Comparison of ENCODE assay signal across 29 mouse cellular contexts in the genomic region with DNA sequence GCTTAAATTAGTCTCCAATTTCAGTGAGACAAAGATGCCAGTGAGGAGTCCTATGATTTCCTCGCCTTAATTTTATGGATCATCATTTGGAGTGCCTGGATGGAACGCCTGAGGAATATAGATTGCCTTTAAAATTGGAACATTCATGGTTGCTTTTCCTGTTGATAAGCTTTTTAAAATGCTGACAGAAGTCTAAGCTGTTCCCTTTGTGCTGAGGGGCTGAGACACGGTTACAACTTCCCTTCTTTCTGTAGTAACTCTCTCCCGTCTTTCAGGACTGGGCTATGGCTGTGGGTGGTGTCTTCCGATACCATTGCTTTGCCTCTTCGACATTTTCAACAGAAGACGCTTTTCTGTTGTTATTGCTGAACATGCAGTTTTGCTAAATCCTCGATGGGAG.
DNase-seq lines count a peak whose midpoint lies in the region; ATAC-seq and TF ChIP-seq lines count a peak whose summit lies in the region.
"Had no signal": no experiment of that assay in that cellular context is flagged by ENCODE, and none has a peak within 500 bp of the region (broad histone marks: within the 10 kb centered on the region; RNA-seq: fewer than 3 reads in every experiment).

No protein-coding gene starts in this region.

- peak overlapping the region; percentile 91 for H3K27ac ChIP-seq in heart, embryonic 11.5 days (ENCODE audit: low read depth, low read length)
- peak overlapping the region; percentile 98 for H3K27ac ChIP-seq in liver, embryonic 12.5 days
- H3K27ac ChIP-seq in liver, postnatal 0 days (ENCODE audit: low read depth) = peak overlapping the region; percentile 93
- H3K27ac ChIP-seq: embryonic facial prominence, embryonic 13.5 days; forebrain, embryonic 13.5 days; heart, embryonic 15.5 days; hindbrain, embryonic 12.5 days; hindbrain, postnatal 0 days; intestine, embryonic 15.5 days; kidney, postnatal 0 days; midbrain, embryonic 13.5 days; stomach, embryonic 15.5 days had no signal

- H3K4me3 ChIP-seq in heart, embryonic 11.5 days (ENCODE audit: low read depth, low read length) = no peak overlapping the region
- peak overlapping the region; percentile 63 for H3K4me3 ChIP-seq in liver, embryonic 12.5 days
- peak overlapping the region; percentile 48; the same call in 1 of the 2 replicates for H3K4me3 ChIP-seq in liver, postnatal 0 days (ENCODE audit: low read depth, low read length)
- H3K4me3 ChIP-seq: embryonic facial prominence, embryonic 13.5 days; forebrain, embryonic 13.5 days; heart, embryonic 15.5 days; hindbrain, embryonic 12.5 days; intestine, embryonic 15.5 days; midbrain, embryonic 13.5 days; stomach, embryonic 15.5 days had no signal

- no peak for DNase-seq in heart, postnatal 10 days
- no peak for DNase-seq in liver, postnatal 0 days
- DNase-seq in right cerebral cortex, adult 2 months (ENCODE audit: low spot score in 2 of 2) = no peak
- no peak for DNase-seq in neural tube, embryonic 10.5 days (ENCODE audit: extremely low spot score, low spot score)
- DNase-seq: cerebellum, adult 11-12 months; cerebellum, postnatal 10 days; gastrocnemius, postnatal 25 days; kidney, adult 2 months; kidney, postnatal 4 days; left cerebral cortex, postnatal 4 days; lung, postnatal 14 days; retina, postnatal 1 day; right cerebral cortex, postnatal 25 days; thymus, postnatal 14 days had no signal

- H3K9me3 ChIP-seq in heart, embryonic 11.5 days (replicated peaks; ENCODE audit: control insufficient read depth, low read length) = no peaks in the 10 kb centered on the region
- no peaks in the 10 kb centered on the region for H3K9me3 ChIP-seq in liver, embryonic 12.5 days (replicated peaks)
- no peaks in the 10 kb centered on the region for H3K9me3 ChIP-seq in liver, postnatal 0 days (ENCODE audit: low read length)
- H3K9me3 ChIP-seq: embryonic facial prominence, embryonic 13.5 days; forebrain, embryonic 13.5 days; G1E; heart, embryonic 15.5 days; hindbrain, embryonic 12.5 days; intestine, embryonic 15.5 days; midbrain, embryonic 13.5 days; stomach, embryonic 15.5 days had no signal

- peak overlapping the region; percentile 22 for H3K4me2 ChIP-seq in heart, embryonic 11.5 days
- peak overlapping the region; percentile 71 for H3K4me2 ChIP-seq in liver, embryonic 12.5 days
- H3K4me2 ChIP-seq in liver, postnatal 0 days (ENCODE audit: low read depth, low read length) = peak overlapping the region; percentile 58
- H3K4me2 ChIP-seq: embryonic facial prominence, embryonic 13.5 days; forebrain, embryonic 13.5 days; heart, embryonic 15.5 days; hindbrain, embryonic 12.5 days; intestine, embryonic 15.5 days; midbrain, embryonic 13.5 days; stomach, embryonic 15.5 days had no signal

- ATAC-seq in heart, embryonic 11.5 days (replicated peaks; ENCODE audit: insufficient number of reproducible peaks, low FRiP score, low TSS enrichment) = no peak
- peak; percentile 41 for ATAC-seq in erythroblast, adult 5-6 weeks (replicated peaks; ENCODE audit: low FRiP score, poor library complexity, severe bottlenecking)
- ATAC-seq in liver, embryonic 12.5 days = no peak
- ATAC-seq in liver, postnatal 0 days = peak; percentile 9; the same call in 1 of the 2 replicates
- ATAC-seq: forebrain, embryonic 13.5 days; hindbrain, postnatal 0 days; midbrain, embryonic 13.5 days; Patski had no signal

- peaks cover 16% of the 10 kb centered on the region for H3K4me1 ChIP-seq in heart, embryonic 11.5 days (ENCODE audit: control insufficient read depth, insufficient read depth, low read length)
- peaks cover 56% of the 10 kb centered on the region for H3K4me1 ChIP-seq in liver, embryonic 12.5 days
- H3K4me1 ChIP-seq in liver, postnatal 0 days (ENCODE audit: insufficient read depth) = peaks cover 32% of the 10 kb centered on the region
- H3K4me1 ChIP-seq: intestine, embryonic 15.5 days; stomach, embryonic 15.5 days had no signal

- intact Hi-C loops in heart, postnatal 10 days (cut with DNase I) = no loop called here

- no peak for TF ChIP-seq EP300 in liver, postnatal 0 days (IDR thresholded peaks at IDR 0.05; ENCODE audit: low read depth)

- WGBS in heart, embryonic 11.5 days (ENCODE audit: insufficient replicate concordance) = 68% methylated on average over 8 of the region's 8 CpGs
- 34% methylated on average over 8 of the region's 8 CpGs for WGBS in liver, embryonic 12.5 days (ENCODE audit: insufficient replicate concordance)
- WGBS in liver, postnatal 0 days (ENCODE audit: insufficient replicate concordance) = 41% methylated on average over 8 of the region's 8 CpGs

- TF ChIP-seq CTCF in liver, postnatal 0 days (IDR thresholded peaks at IDR 0.05; ENCODE audit: low read depth) = no peak

- no peak overlapping the region for H3K9ac ChIP-seq in heart, embryonic 11.5 days (ENCODE audit: low read depth, low read length)
- peak overlapping the region; percentile 82 for H3K9ac ChIP-seq in liver, embryonic 12.5 days
- peak overlapping the region; percentile 69 for H3K9ac ChIP-seq in liver, postnatal 0 days (replicated peaks)
- H3K9ac ChIP-seq: embryonic facial prominence, embryonic 13.5 days; forebrain, embryonic 13.5 days; heart, embryonic 15.5 days; hindbrain, embryonic 12.5 days; intestine, embryonic 15.5 days; lung, embryonic 14.5 days; midbrain, embryonic 13.5 days; stomach, embryonic 15.5 days had no signal

- H3K27me3 ChIP-seq in heart, embryonic 11.5 days (ENCODE audit: control insufficient read depth, insufficient read depth, low read length) = no peaks in the 10 kb centered on the region
- H3K27me3 ChIP-seq in liver, embryonic 12.5 days (replicated peaks) = no peaks in the 10 kb centered on the region
- no peaks in the 10 kb centered on the region for H3K27me3 ChIP-seq in liver, postnatal 0 days (ENCODE audit: insufficient read depth, low read length)
- H3K27me3 ChIP-seq: embryonic facial prominence, embryonic 13.5 days; forebrain, embryonic 13.5 days; heart, embryonic 15.5 days; hindbrain, embryonic 12.5 days; intestine, embryonic 15.5 days; midbrain, embryonic 13.5 days; Patski; stomach, embryonic 15.5 days had no signal

- no peaks in the 10 kb centered on the region for H3K36me3 ChIP-seq in heart, embryonic 11.5 days (ENCODE audit: control insufficient read depth, insufficient read depth, low read length)
- H3K36me3 ChIP-seq in liver, embryonic 12.5 days = no peaks in the 10 kb centered on the region
- no peaks in the 10 kb centered on the region for H3K36me3 ChIP-seq in liver, postnatal 0 days (replicated peaks; ENCODE audit: insufficient read depth, low read length)
- H3K36me3 ChIP-seq: embryonic facial prominence, embryonic 13.5 days; G1E; heart, embryonic 15.5 days; hindbrain, embryonic 12.5 days; intestine, embryonic 15.5 days; midbrain, embryonic 13.5 days; stomach, embryonic 15.5 days had no signal

Comparison
In these comparisons a context has a peak if more than half of its experiments do, and no peak if none do; other contexts are left out.
1. ATAC-seq: peak in erythroblast, adult 5-6 weeks (single experiment) and liver, postnatal 0 days (single experiment); none in heart, embryonic 11.5 days (single experiment) and liver, embryonic 12.5 days (single experiment).
2. Peak in every context shown above with its lines, with median percentiles within 50 percentile points of each other: H3K27ac ChIP-seq and H3K4me2 ChIP-seq.